Mouse (Mus musculus) retina, embryonic 14.5 days (tissue): ENCODE measurements around the gene Nedd9.
"Not testable (repeated sequence)": the region's sequence is repeated elsewhere in the genome, so short reads cannot be mapped to it uniquely, and the experiment has no call there.

Source experiments
- DNase-seq: peaks from one replicate; pipeline ENCODE4 v3.0.0-alpha.2; 2015; ENCODE audit warnings: low spot score

The Nedd9 gene

DNA sequence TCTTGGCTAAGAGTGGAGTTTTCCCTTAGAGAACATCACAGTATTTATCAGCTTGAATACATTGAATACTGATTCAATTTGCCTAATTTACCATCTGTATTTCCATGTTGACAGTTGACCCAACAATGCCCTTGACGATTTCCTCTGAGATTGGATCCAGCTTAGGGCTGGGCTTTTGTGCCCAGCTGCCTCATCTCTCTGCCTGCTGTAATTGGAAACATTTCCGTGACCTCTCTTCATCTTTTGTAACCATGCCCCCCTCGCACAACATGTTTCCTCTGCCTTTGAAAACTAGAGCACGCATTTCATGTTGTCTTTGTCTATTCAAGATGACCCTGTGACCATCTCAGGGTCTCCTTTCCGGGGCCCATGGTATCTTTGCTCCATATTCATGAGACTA lies 188.2 kb downstream of the Nedd9 start:
- peak; percentile 22 for DNase-seq

DNA sequence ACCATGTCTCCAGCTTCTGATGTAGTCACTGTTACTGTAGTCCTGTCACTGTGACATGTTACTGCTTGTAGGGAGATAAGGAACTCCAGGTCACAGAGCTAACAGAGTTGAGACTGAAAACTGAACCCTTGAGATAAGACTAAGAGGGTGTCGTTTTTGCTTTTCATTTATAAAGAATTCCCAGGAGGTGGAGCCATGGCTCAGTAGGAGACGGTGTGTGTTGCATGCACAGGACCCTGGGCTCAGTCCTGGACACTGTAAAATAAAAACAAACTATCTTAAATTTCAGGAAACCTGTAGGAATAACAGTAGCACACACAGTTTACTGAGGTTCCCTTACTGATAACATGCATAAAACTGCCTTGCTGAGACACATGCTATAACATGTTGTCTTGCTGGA lies 188.6 kb downstream of the Nedd9 start:
- no peak for DNase-seq

DNA sequence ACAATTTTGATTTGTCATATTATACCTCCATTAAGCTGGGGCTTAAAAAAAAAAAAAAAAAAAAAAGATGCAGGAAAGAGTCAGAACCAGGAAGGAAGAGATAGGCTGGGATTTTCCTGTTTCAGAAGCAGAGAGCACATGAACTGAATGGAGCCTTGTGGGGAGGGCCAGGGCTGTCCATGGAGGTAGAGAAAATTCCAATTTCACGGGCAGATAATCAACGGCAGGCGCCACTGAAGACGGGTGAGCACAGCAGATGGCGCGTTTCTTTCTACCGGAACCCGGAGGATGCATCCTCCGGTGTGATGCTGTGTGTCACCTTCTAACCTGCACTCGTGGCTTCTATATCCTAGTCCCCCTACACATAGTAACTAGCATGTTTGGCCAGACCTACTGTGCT lies 190.8 kb downstream of the Nedd9 start:
- no peak for DNase-seq

DNA sequence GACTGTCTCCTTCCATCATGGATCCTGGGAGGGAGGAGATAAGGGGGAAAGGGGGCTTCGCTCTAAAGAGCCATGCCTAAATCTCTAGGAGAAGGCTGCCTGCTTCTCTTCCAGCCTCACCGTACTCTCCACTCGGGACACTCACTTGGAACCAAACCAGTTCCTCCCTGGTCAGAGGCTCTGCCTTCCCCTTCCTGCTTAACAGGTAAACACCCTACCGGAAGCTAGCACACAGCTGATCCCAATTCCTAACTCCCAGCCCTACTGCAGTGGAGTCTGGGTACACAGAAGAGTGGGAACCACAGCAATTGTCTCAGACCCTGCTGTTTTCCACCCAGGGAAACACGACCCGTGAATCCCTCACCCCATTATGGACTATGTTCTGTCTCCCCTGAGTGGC lies 191.3 kb downstream of the Nedd9 start:
- no peak for DNase-seq

DNA sequence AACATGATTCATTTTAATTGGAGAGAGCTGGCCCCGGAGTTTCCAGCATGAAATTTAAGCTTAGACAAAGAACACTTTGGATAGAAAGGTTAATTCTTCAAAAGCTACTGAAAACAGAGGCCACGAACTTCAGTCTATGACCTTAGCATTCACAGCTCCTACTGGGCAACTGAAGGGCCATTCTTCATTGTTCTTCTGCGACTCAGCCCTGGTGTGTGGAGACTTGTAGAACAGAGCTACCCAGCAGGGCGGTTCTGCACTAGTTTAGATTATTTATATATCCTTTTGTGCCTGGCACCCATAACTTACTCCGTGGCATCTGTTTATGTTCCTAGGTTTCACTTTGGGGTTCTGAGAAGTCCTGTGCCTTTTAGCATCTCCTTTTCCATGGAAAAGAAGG lies 193.6 kb downstream of the Nedd9 start:
- no peak for DNase-seq

DNA sequence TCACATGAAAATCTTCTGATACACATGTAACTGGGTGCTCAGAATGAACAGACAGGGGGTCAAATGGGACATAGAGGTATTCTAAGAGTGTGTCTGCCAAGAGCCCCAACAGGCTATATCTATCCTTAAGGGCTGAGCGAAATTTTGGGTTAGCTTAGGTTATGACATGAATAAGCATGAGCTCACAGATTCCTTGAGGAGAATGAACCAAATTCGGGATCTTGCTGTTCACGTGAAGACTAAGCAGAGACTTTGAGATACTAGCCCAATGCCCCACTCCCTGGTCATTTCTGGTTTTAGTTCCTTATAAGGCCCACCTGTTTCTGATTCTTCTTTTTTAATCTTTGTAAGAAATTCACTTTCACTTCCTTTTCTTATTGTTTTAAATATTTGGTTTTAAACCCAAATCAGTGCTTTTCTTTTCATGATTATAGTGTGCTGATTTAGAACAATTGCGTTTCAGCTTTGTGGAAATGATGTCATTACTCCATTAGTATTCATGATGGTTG lies 195.6 kb downstream of the Nedd9 start:
- no peak for DNase-seq

DNA sequence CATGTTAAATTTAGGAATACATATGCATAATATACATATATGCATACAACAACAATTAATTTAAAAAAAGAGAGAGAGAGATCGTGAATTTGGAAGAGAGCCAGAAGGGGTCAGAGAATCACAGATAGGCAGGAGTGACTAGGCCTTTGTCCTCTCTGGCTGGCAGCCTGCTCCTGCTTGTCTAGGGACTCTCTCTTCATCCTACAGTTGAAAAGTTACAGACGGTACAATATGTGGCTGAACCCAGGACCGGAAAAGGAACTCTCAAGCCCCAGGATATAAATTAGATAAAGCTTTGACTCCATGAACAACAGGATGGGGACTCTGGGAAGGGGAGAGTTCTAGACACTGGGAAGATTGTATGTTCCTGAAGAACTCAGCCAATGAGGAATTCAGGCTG lies 200.9 kb downstream of the Nedd9 start:
- no peak for DNase-seq

DNA sequence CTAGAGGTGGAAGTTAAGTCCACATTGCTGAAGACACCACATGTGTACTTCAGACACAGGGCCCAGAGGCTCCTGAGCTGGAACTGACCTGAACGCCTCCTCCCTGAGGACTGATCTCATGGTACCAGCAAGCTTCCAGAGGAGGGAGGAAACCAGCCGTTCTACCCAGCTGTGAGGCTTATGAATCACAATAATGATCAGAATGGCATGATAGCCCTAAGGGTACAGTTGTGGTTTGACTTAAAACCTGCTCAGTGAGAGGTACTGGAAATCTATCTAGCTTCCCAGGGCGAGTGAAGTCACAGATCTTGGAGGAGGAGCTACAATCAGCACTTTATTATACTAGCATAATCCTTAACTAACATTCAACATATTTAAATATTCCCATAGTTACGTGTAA lies 201.7 kb downstream of the Nedd9 start:
- DNase-seq, result no peak

DNA sequence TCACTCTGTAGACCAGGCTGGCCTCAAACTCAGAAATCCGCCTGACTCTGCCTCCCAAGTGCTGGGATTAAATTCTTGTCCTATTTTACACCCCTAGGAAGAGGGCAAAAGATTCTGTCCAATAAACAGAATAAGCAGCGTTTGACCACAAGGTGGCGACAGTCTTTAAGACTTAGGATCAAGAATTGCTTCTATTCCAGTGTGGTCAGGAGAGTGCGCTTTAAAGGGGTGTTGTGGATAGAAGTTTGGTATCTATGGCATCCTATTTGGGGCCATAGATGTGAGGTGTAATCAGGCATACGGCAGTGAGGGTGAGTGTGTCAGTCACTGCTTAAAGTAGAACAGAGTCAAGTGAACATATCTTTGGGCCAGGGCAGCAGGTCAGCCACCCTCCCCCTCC lies 203.9 kb downstream of the Nedd9 start:
- DNase-seq, result peak; percentile 95

DNA sequence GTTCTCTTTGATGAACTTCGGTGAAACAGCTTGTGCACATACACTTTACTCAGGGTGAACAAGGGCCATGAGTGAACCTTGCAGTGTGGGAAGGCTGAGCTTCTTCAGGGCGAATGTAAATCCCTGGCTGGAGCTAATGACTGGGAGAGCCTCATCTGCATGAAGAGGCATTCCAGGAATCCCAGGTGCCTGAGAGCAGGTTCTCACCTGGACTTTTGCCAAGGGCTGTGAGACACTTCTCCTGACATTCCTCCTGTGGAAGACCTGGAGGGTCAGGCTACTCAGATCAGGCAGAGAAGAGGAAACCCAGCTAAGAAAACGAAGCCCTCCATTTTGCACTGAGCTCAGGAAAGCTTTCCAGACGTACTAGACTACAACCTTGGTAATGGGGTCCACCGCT lies 206.5 kb downstream of the Nedd9 start:
- no peak for DNase-seq

DNA sequence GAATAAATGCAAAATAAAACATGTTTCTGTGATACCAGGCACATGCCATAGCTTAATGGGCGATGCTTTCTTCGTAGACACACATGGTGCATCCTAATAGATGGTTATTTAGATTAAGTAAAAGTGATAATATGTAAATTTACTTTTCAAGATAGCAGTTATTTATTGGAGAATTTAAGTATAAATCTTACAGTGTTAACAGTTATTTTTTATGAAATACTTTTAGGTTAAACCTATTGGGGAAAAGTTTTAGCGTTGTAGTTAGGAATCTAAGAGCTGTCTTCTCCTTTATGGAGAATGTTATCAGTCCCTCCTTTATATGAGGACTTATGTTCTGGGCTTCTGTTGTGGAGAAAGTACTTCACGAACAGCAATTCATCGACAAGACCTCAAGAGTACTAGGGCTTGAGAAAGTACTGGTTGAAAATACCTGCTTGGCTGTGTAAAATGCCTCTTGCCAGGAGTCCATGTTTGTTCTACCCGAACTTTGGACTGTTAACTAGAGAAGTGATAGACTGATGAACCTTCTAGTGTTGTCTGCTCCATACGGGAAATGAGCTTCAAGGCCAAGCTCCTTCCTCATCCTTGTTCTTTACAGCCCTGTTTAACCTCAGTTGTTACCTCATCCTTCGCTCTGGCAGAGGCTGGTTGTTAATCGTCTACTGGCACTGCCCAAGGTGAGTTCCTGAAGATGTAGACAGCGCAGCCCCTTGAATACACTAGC lies 213.1 kb downstream of the Nedd9 start, which contains the start of gene Gm17364:
Gene Gm17364 (minus strand): TSS at position 51 of the 724 bp plus-strand sequence.
- no peak for DNase-seq

DNA sequence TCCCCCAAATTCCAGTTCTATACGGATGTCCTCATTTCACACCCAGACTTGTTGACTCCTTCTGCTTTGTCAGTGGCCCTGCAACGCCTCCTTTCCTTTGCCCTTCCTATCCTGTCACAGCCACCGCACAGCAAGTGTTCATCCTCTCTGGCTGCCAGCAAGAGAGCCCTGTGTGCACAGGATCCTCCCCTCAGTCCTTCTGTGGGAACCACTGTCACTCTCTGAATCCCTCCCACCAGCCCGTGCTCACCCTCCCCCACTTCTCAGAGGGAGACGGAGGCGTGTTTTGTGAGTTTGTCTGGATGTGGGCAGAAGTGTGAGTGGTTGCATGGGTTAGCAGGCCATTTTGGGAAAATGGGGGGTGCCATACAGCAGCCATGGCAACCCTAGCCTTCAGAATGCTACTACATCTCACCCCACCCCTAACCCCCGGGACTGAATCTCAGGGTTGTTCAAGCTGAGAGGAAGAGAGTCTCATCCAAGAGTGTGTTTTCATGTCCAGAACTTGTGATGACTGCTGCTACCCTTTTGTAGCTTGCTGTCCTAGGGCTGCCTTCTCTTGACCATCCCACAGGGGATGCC lies 219.2 kb downstream of the Nedd9 start:
- DNase-seq, result peak; percentile 32

DNA sequence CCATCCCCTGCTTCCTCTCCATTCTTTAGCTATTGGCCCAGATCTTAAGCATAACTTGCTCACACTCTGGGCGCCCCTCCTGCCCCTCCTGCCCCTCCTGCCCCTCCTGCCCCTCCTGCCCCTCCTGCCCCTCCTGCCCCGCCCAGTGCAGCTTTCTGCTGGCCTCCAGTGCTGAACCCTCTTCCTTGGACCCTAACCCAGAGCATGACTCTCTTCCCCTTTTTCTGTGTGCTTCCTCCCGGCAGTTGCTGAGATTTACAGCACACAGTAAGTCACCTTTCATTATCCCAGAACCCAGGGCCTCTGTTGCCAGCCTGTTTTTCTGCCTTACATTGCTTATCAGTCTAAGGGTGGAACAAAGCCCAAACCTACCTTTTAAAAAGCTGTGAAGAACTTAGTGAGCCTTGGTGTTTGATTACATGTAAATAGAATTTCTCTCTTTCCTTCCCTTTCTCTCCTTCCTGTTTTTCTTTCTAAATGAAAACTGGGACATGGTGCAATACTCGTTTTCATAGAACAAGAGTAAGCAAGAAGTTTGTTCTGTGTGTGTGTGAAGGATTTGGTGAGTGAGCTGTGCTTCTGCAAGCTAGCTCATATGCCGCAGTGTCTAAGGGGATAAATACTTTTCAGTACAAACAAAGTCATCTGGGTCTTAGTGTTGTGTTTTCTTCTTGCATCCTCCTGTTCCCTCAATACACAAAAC lies 223.7 kb downstream of the Nedd9 start:
- DNase-seq, result no peak

DNA sequence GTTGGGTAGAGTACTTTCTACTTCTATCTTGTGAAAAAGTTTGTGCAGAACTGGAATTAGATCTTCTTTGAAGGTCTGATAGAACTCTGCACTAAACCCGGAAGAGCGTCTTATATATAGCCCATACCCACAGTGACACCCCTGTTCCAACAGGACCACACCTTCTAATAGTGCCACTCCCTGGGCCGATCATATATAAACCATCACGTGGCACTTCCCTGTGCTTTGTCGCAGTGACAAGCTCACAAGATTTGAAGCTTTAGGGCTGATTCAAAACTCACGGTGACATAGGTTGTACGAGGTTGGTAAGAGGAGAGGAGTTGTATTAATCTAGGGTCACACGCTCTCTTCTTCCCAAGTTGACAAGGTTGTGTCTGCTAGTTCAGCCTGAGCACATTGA lies 225.5 kb downstream of the Nedd9 start:
- not testable (repeated sequence) for DNase-seq
